Comparison of ENCODE assay signal across 7 mouse cellular contexts in genomic region chr10:127121066-127121477, GRCm38 (mm10). TPM values are rescaled to one million over a fixed set of nuclear protein-coding genes. Genes with fewer than 3 reads are reported as not detected.
DNase-seq lines count a peak whose midpoint lies in the region; ATAC-seq lines count a peak whose summit lies in the region.

Gene Os9, minus strand, starts transcription at chr10:127121131.

- intact Hi-C loops in gastrocnemius, postnatal 36 days (cut with DNase I): loop anchor here (5.0 kb wide), 1 partner anchor 106 kb away; no protein-coding TSS in a partner anchor
- intact Hi-C loops in left cerebral cortex, postnatal 25 days (cut with DNase I): no loop called here

- H3K27me3 ChIP-seq in intestine, embryonic 15.5 days (replicated peaks): no peaks in the 10 kb centered on the region
- no peaks in the 10 kb centered on the region for H3K27me3 ChIP-seq in midbrain, embryonic 10.5 days (ENCODE audit: low read depth, poor library complexity, severe bottlenecking)

- H3K27ac ChIP-seq in intestine, embryonic 15.5 days: no peak within 1 kb of the TSS
- H3K27ac ChIP-seq in midbrain, embryonic 10.5 days (replicated peaks): peak within 1 kb of the TSS; percentile 83

- peak within 1 kb of the TSS; percentile 88 for H3K4me2 ChIP-seq in intestine, embryonic 15.5 days (replicated peaks)

- peaks cover 18% of the 10 kb centered on the region for H3K36me3 ChIP-seq in intestine, embryonic 15.5 days
- H3K36me3 ChIP-seq in midbrain, embryonic 10.5 days: peaks cover 33% of the 10 kb centered on the region

- H3K9ac ChIP-seq in intestine, embryonic 15.5 days: peak within 1 kb of the TSS; percentile 64

- H3K4me1 ChIP-seq in intestine, embryonic 15.5 days (replicated peaks): 0 out of 2 replicates have a peak, but pooled peaks cover 12% of the 10 kb centered on the region
- peaks cover 31% of the 10 kb centered on the region for H3K4me1 ChIP-seq in midbrain, embryonic 10.5 days

- WGBS in intestine, embryonic 15.5 days: under 1% methylated on average over 19 of the region's 19 CpGs
- WGBS in midbrain, embryonic 10.5 days: under 1% methylated on average over 19 of the region's 19 CpGs

- peak; percentile 98 for ATAC-seq in intestine, embryonic 15.5 days

- peak; percentile 97 for DNase-seq in adrenal gland, adult 2 months
- DNase-seq in embryo, embryonic 11.5 days (ENCODE audit: low read depth, low spot score): peak; percentile 97
- DNase-seq in gastrocnemius, postnatal 36 days: peak; percentile 92 to 94
- DNase-seq in left cerebral cortex, postnatal 25 days (ENCODE audit: low spot score in 2 of 2): peak; percentile 95 to 99
- peak; percentile 95 for DNase-seq in midbrain, embryonic 10.5 days (ENCODE audit: low spot score)
- DNase-seq in right cerebral cortex, postnatal 4 days: peak; percentile 91

- no peaks in the 10 kb centered on the region for H3K9me3 ChIP-seq in intestine, embryonic 15.5 days
- H3K9me3 ChIP-seq in midbrain, embryonic 10.5 days (replicated peaks): no peaks in the 10 kb centered on the region

- H3K4me3 ChIP-seq in intestine, embryonic 15.5 days (replicated peaks): peak within 1 kb of the TSS; percentile 71
- H3K4me3 ChIP-seq in midbrain, embryonic 10.5 days: peak within 1 kb of the TSS; percentile 95

RNA-seq across cellular contexts. Expression of gene Os9, which starts in this region (rescaled TPM):
- 100 to 1,000 TPM; 127 to 147 TPM for total RNA-seq in adrenal gland, adult 2 months (2021)
- 82.2 and 108 TPM in 2 replicates for polyA plus RNA-seq in adrenal gland, adult 2 months (2012; rRNA removed)
- 10 to 100 TPM; 10.7 to 11.4 TPM for total RNA-seq in gastrocnemius, postnatal 36 days (2021)
- polyA plus RNA-seq in intestine, embryonic 15.5 days (2015; fragmentation: Nextera tagmentation; extraction: Ambion mirVana): 93.0 and 104 TPM in 2 replicates
- 100 to 1,000 TPM; 106 to 112 TPM for total RNA-seq in left cerebral cortex, postnatal 25 days (2021)
- polyA plus RNA-seq in midbrain, embryonic 10.5 days (2016; fragmentation: Nextera tagmentation; extraction: Ambion mirVana): 62.3 and 83.0 TPM in 2 replicates

Comparison
In these comparisons a context has a peak if more than half of its experiments do, and no peak if none do; other contexts are left out.
1. RNA of gene Os9 (total RNA-seq): 127 to 147 TPM in adrenal gland, adult 2 months and 106 to 112 TPM in left cerebral cortex, postnatal 25 days; 10.7 to 11.4 TPM in gastrocnemius, postnatal 36 days; every median in the first group is over 4 times any median in the second.
2. Peak in every context shown above with its lines, with median percentiles within 50 percentile points of each other: DNase-seq.